Mouse (Mus musculus) midbrain, embryonic 15.5 days (tissue): ENCODE data around the gene Ndel1. TPM values are rescaled to one million over a fixed set of nuclear protein-coding genes. Genes with fewer than 3 reads are reported as not detected.

Source experiments
- ATAC-seq: fragments of 200-750 bp; cut with Nextera tagmentation; replicated peaks from 2 replicates; pipeline ENCODE4 v1.8.0; 2017; ENCODE audit warnings: moderate TSS enrichment
- H3K27ac ChIP-seq: fragments of 300-500 bp; sonication (generic); 2 replicates; pipeline ENCODE4 v1.5.1; 2015; ENCODE audit warnings: mild to moderate bottlenecking, inconsistent platforms
- H3K27me3 ChIP-seq: fragments of 300-500 bp; sonication (generic); replicated peaks from 2 replicates; pipeline ENCODE4 v1.6.1; 2015; ENCODE audit warnings: inconsistent platforms
- H3K36me3 ChIP-seq: fragments of 300-500 bp; sonication (generic); replicated peaks from 2 replicates; pipeline ENCODE4 v1.6.1; 2015; ENCODE audit warnings: inconsistent platforms
- H3K4me1 ChIP-seq: fragments of 300-500 bp; sonication (generic); 2 replicates; pipeline ENCODE4 v1.6.1; 2015; ENCODE audit warnings: inconsistent platforms
- H3K4me2 ChIP-seq: fragments of 300-500 bp; sonication (generic); 2 replicates; pipeline ENCODE4 v1.6.1; 2015; ENCODE audit warnings: inconsistent platforms, mild to moderate bottlenecking, moderate library complexity
- H3K4me3 ChIP-seq: fragments of 300-500 bp; sonication (generic); 2 replicates; pipeline ENCODE4 v1.5.1; 2015; ENCODE audit warnings: mild to moderate bottlenecking, inconsistent platforms
- H3K9ac ChIP-seq: fragments of 300-500 bp; sonication (generic); 2 replicates; pipeline ENCODE4 v1.6.1; 2015; ENCODE audit warnings: mild to moderate bottlenecking, inconsistent platforms
- H3K9me3 ChIP-seq: fragments of 300-500 bp; sonication (generic); 2 replicates; pipeline ENCODE4 v1.6.1; 2016; ENCODE audit warnings: inconsistent platforms
- WGBS: fragments of 180-500 bp; shearing (Covaris S2); methylation state at CpG from one replicate; pipeline ENCODE4 v1.1.7; 2015; ENCODE audit warnings: mixed read lengths; 5-methylcytosine and 5-hydroxymethylcytosine counted together
- polyA plus RNA-seq: library from polyadenylated mRNA; unstranded; fragments of >200 nt; fragmentation: Nextera tagmentation; extraction: Ambion mirVana; gene quantifications from 2 replicates; pipeline ENCODE4 v1.2.1, GENCODE M21; 2015

Ndel1 gene
- polyA plus RNA-seq, 1 experiment from 2014 or later, result 108 TPM

DNA sequence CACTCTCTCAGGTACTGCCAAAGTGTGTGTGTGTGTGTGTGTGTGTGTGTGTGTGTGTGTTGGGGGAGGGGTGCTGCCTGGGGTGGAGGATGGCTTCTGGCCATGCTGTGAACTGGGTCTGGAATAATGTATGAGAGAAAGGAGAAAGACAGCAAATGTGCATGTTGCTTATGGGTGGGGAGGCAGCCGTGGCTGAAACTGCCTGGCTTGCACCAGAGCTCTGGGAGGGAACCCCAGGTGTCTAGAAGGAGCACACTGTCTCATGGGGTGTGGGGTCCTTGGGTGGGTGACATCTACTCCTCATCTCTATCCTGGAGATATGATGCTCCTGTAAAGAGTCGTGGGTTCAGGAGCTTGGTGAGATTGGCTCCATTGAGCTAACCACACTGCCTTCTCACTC is 17.0 kb upstream of the Ndel1 start:
- Histone ChIP-seq H3K4me3 (no peak overlapping the region), H3K36me3 (no peaks in the 10 kb centered on the region), H3K4me2 (no peak overlapping the region), H3K4me1 (no peaks in the 10 kb centered on the region), H3K9me3 (no peaks in the 10 kb centered on the region), H3K27me3 (no peaks in the 10 kb centered on the region), H3K27ac (no peak overlapping the region), H3K9ac (no peak overlapping the region)
- 72% methylated on average over 2 of the region's 2 CpGs for WGBS
- no peak for ATAC-seq

DNA sequence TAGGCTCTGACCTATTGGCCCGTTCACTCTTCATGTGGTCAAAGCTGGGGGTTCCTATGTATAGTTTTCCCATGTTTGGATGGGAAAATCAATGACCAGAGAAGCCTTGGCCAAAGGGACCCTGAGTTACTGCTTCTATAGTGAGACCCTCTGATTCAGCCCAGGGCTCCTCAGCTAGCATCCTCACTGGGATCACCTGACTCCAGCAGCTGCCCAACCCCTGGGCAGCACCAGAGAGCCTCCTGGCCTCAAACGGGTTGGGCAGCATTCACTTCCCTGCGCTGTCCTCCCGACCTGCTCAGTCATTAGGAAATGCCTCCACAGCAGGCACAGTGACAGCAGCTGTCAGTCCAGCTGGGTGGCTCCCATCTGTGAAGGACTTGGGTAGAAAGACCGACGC is 16.6 kb upstream of the Ndel1 start, which contains the start of gene Rnf222:
Gene Rnf222, plus strand, starts transcription at position 301 of the 400 bp plus-strand sequence.
- H3K27me3 ChIP-seq, result no peaks in the 10 kb centered on the region
- no peak within 1 kb of the TSS for H3K4me2 ChIP-seq
- no peak within 1 kb of the TSS for H3K4me3 ChIP-seq
- H3K4me1 ChIP-seq, result no peaks in the 10 kb centered on the region
- no peaks in the 10 kb centered on the region for H3K9me3 ChIP-seq
- H3K9ac ChIP-seq, result no peak within 1 kb of the TSS
- 34% methylated on average over 6 of the region's 6 CpGs for WGBS
- ATAC-seq, result no peak
- H3K36me3 ChIP-seq, result no peaks in the 10 kb centered on the region
- H3K27ac ChIP-seq, result no peak within 1 kb of the TSS

DNA sequence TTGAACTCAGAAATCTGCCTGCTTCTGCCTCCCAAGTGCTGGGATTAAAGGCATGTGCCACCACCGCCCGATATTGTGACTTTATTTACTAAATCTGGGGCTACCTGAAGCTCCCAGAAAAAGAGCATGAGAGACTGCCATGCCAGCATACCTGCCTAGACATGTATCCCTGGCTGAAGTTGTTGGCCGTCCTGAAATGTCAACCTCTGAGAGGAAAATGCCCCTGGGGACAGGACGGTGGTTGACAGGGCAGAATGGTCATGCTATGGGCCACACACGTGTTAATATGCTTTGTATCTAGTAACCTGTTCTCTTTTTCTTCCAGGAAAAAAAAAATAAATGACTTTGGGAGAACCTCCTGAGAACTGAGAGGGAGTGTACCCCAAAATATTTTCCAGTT is 14.4 kb upstream of the Ndel1 start:
- no peak overlapping the region for H3K4me2 ChIP-seq
- H3K4me1 ChIP-seq, result no peaks in the 10 kb centered on the region
- ATAC-seq, result no peak
- H3K27me3 ChIP-seq, result no peaks in the 10 kb centered on the region
- no peaks in the 10 kb centered on the region for H3K9me3 ChIP-seq
- no peaks in the 10 kb centered on the region for H3K36me3 ChIP-seq
- H3K4me3 ChIP-seq, result no peak overlapping the region
- no peak overlapping the region for H3K27ac ChIP-seq
- WGBS, result 82% methylated on average over 5 of the region's 5 CpGs
- no peak overlapping the region for H3K9ac ChIP-seq

DNA sequence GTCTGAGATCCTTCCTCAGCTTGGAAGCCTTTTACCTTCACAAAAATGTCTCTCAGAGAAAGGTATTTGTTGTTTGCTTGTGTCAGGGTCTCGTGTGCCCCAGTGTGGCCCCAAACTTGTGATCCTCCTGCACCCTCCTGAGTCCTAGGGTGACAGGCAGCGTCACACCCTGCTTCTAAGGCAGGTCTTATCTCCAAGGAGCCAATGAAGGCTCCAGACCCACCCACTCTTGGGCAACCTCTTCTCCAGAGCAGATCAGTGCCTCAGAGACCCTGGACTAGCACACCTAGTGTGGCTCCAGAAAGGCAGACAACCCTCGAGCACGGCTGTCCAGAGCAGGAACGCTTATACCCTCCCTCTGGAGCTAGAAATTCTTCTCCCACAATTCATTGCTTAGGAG is 12.7 kb upstream of the Ndel1 start:
- Histone ChIP-seq H3K9ac (no peak overlapping the region), H3K4me3 (no peak overlapping the region), H3K4me1 (no peaks in the 10 kb centered on the region), H3K36me3 (no peaks in the 10 kb centered on the region), H3K9me3 (no peaks in the 10 kb centered on the region), H3K27ac (no peak overlapping the region), H3K27me3 (no peaks in the 10 kb centered on the region), H3K4me2 (no peak overlapping the region)
- WGBS, result 81% methylated on average over 5 of the region's 5 CpGs
- no peak for ATAC-seq

DNA sequence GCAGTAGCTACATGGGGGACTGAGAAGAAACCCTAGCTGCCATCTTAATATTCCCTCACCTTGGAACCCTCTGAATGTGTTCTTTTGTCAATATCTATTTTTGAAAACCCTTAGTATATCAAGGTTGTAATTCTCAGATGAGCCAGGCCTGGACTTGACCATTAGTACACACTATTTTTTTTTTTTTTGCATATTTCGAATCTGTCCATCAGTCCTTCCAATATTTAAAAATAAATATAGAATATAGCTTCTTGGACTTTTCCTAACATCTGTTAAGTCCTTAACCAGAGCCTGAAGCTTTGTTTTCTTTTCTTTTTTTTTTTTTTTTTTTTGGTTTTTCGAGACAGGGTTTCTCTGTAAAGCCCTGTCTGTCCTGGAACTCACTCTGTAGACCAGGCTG is 12.2 kb upstream of the Ndel1 start:
- H3K9me3 ChIP-seq, result no peaks in the 10 kb centered on the region
- no peak for ATAC-seq
- WGBS, result 75% methylated on average over 2 of the region's 2 CpGs

DNA sequence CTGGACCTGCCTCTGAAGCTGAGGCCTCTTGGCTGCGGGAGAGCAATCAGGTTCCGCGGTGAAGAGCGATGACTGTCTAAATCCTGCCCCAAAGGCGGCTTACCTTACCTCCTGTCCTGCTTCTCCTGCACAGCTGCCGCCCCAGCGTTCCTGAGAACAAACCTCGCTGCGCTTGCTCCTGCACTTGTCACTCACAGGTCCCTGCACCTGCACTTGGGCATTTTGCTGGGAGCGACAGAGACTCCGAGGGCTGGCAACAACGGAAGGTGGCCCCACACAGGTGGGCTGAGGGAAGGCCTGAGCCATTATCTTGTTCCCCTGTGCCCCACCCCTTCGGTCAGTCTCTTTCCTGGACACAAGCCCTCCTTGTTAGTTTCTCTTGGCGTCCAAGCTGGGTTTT is 10.4 kb upstream of the Ndel1 start:
- no peaks in the 10 kb centered on the region for H3K36me3 ChIP-seq
- no peaks in the 10 kb centered on the region for H3K27me3 ChIP-seq
- no peaks in the 10 kb centered on the region for H3K4me1 ChIP-seq
- ATAC-seq, result no peak
- no peak overlapping the region for H3K27ac ChIP-seq
- H3K9ac ChIP-seq, result no peak overlapping the region
- H3K9me3 ChIP-seq, result no peaks in the 10 kb centered on the region
- no peak overlapping the region for H3K4me2 ChIP-seq
- WGBS, result 24% methylated on average over 14 of the region's 14 CpGs
- no peak overlapping the region for H3K4me3 ChIP-seq

More for the DNA sequence above, 12.2 kb upstream of the Ndel1 start:
- no peaks in the 10 kb centered on the region for H3K4me1 ChIP-seq
- H3K36me3 ChIP-seq, result no peaks in the 10 kb centered on the region
- no peak overlapping the region for H3K9ac ChIP-seq
- no peak overlapping the region for H3K27ac ChIP-seq
- H3K27me3 ChIP-seq, result no peaks in the 10 kb centered on the region
- no peak overlapping the region for H3K4me3 ChIP-seq
- H3K4me2 ChIP-seq, result no peak overlapping the region

DNA sequence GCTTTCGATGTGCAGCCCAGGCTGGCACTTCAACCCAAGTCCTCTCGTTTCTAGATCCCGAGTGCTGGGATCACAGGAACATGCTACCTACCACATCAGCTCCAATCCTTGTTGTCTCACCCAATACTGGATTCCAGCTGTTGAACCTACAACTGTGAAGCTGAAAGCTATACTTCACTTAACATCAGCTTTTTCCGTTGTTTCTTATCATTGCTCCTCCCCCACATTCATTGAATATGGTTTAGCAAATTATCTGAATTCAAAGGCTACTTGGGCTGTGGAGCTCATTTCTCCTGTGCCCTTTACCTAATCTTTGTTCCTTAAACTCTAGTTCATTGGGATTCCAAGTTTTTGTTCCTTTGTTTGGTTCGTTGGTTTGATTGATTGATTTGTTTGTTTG is 7.2 kb upstream of the Ndel1 start:
- Histone ChIP-seq H3K4me3 (no peak overlapping the region), H3K36me3 (no peaks in the 10 kb centered on the region), H3K9ac (no peak overlapping the region), H3K4me2 (no peak overlapping the region), H3K27ac (no peak overlapping the region), H3K9me3 (no peaks in the 10 kb centered on the region), H3K4me1 (no peaks in the 10 kb centered on the region), H3K27me3 (no peaks in the 10 kb centered on the region)
- ATAC-seq, result no peak
- WGBS, result 91% methylated on average over 5 of the region's 5 CpGs

DNA sequence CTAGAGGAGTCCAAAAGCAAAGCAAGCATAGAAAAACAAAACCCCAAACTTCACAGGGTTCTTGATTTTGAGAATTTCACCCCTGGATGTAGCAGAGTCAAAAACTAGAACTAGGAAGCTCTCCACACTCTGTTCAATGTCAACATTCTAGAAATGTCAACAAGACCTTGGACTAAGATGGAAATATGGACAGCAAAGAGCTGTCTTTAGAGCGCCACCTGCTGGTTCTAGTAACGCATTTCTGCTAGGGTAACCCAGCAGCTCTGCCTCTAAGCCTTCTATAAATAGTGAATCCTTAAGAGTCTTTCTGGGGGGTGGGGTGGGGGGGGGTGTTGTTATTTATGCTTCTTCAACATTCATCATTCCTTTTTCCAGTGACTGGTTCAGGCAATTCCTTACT is 3.2 kb upstream of the Ndel1 start:
- no peak for ATAC-seq
- no peaks in the 10 kb centered on the region for H3K4me1 ChIP-seq
- H3K9me3 ChIP-seq, result no peaks in the 10 kb centered on the region
- H3K36me3 ChIP-seq, result no peaks in the 10 kb centered on the region
- H3K27ac ChIP-seq, result no peak overlapping the region
- WGBS, result 2% methylated on average over 2 of the region's 2 CpGs
- H3K4me2 ChIP-seq, result no peak overlapping the region
- H3K4me3 ChIP-seq, result no peak overlapping the region
- H3K9ac ChIP-seq, result no peak overlapping the region
- H3K27me3 ChIP-seq, result no peaks in the 10 kb centered on the region

DNA sequence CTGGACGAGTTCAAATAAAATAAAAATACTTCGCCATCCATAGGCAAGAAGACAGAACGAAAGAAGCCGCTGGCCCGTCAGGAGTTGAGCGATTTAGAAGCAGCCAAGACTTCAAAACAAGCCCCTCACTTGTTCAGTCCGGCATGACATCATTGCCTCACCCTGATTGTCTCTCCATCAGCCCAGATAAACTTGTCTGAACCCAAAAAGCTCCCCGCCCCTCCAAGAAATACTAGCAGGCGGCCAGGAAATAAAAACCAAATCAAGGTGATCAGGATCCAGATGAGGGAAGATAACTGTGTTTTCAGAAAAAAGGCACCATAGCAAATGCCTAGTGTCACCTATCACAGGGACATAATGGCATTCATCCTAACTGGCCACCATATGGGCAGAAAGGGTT is 381 bp downstream of the Ndel1 start:
- 92% methylated on average over 9 of the region's 9 CpGs for WGBS
- H3K4me3 ChIP-seq, result no peak overlapping the region

DNA sequence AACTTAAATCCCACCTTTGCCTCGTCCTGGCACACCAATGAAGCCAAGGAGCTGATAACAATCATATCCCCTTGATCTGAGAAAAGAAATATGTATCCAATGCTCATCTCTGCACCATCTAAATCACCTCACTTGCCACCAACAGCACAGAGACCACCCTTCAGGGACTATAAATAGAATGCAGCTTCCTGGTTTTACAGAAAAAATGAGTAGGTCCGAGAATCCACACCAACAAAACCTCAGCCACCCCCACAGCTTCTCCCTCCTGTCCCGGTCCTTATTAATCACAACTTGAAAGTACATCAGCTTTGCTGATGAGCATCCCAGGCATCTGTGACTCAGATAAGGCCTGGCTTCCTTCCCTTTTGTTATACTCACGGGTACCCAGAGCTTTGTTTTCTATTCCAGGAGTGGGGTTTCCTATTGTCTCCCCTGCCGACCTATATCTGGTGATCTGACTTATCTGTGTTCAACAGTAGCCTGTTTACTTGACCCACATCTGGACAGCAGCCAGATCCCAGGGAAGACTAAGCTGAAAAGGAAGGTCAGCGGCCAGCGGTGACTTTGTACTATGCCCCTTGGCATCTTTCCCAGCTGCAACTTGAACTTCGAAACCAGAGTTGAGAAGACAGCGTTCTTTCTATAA is 7.0 kb downstream of the Ndel1 start:
- H3K4me2 ChIP-seq, result no peak overlapping the region
- no peak overlapping the region for H3K27ac ChIP-seq
- H3K4me3 ChIP-seq, result no peak overlapping the region
- ATAC-seq, result no peak
- no peak overlapping the region for H3K9ac ChIP-seq
- no peaks in the 10 kb centered on the region for H3K27me3 ChIP-seq
- WGBS, result 52% methylated on average over 9 of the region's 9 CpGs
- H3K9me3 ChIP-seq, result no peaks in the 10 kb centered on the region
- H3K36me3 ChIP-seq, result no peaks in the 10 kb centered on the region
- H3K4me1 ChIP-seq, result no peaks in the 10 kb centered on the region

More for the DNA sequence above, 381 bp downstream of the Ndel1 start:
- H3K4me2 ChIP-seq, result no peak overlapping the region
- no peaks in the 10 kb centered on the region for H3K4me1 ChIP-seq
- no peaks in the 10 kb centered on the region for H3K27me3 ChIP-seq
- no peak overlapping the region for H3K9ac ChIP-seq
- H3K36me3 ChIP-seq, result no peaks in the 10 kb centered on the region
- ATAC-seq, result no peak
- H3K27ac ChIP-seq, result no peak overlapping the region
- H3K9me3 ChIP-seq, result no peaks in the 10 kb centered on the region

DNA sequence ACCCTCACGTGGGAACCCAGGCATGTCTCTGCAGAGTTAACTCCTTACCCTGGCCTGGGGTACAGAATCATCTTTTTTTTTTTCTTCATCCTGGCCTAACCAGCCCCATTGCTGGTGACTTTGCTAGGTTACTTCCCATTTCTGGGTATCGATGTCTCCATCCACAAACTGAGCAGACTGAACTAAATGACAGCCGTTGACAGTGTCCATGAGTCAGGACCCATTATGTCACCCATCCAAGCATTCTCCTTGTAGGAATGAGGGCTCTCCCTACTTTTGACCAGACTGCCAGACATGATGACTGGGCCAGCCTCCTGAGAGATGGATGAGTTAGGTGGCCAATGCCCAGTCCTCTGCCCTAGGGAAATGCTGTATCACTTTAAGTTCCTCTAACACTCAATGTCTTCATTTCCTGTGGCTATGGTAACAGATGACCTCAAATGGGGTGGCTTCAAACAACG is 8.0 kb downstream of the Ndel1 start:
- Histone ChIP-seq H3K36me3 (no peaks in the 10 kb centered on the region), H3K27me3 (no peaks in the 10 kb centered on the region), H3K27ac (no peak overlapping the region), H3K4me2 (no peak overlapping the region), H3K9me3 (no peaks in the 10 kb centered on the region), H3K4me1 (no peaks in the 10 kb centered on the region), H3K9ac (no peak overlapping the region), H3K4me3 (no peak overlapping the region)
- 84% methylated on average over 4 of the region's 4 CpGs for WGBS
- no peak for ATAC-seq

DNA sequence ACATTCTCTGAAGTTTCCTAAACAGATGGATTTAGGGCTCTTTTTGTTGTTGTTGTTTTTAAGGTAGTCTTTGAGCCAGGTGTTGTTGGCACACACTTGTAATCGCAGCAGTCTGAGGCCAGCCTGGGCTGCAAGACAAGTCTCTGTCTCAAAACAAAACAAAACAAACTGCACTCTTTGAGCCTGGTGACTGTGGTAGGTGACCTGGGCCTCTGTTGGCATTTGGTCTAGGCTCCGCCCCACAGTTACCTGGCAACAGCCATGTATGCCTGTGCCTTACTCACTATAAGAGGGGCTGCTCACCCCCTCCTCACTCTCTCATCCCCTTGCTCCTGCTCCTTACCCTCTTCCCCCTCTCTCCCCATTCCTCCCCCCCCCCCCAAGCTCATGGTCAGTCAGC is 9.4 kb downstream of the Ndel1 start:
- ATAC-seq, result no peak
- no peak overlapping the region for H3K4me3 ChIP-seq
- no peaks in the 10 kb centered on the region for H3K9me3 ChIP-seq
- no peak overlapping the region for H3K27ac ChIP-seq
- H3K4me1 ChIP-seq, result no peaks in the 10 kb centered on the region
- WGBS, result 73% methylated on average over 2 of the region's 2 CpGs
- no peaks in the 10 kb centered on the region for H3K27me3 ChIP-seq
- no peak overlapping the region for H3K4me2 ChIP-seq
- no peak overlapping the region for H3K9ac ChIP-seq
- H3K36me3 ChIP-seq, result no peaks in the 10 kb centered on the region

DNA sequence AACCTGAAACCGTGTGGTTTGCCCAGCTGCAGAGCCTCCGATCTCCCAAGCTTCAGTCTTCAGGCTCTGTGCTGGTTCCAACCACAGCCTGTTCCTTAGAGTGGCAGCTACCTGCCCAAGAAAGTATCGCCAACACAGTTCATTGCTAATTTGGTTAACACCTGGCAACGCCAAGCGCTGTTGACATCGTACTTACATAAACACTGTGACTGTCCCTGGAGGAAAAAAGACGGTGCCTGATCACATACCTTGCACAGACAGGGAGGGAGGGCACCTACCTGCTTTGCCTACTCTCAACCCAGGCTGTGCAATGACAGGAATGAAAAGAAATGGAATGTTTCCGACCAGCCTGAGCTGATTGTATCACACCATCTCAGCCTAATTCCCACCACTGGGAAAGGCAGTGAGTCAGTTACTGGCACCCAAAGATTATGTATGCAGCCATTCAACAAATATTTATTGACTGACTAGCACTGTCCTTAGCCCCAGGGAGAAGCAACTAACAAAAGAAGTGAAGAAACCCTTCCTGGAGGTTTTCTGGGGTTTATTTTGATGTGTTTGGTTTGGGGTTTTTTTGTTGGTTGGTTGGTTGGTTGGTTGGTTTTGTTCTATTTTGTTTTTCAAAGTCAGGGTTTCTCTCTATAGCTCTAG is 11.6 kb downstream of the Ndel1 start:
- no peak for ATAC-seq
- Histone ChIP-seq H3K4me1 (no peaks in the 10 kb centered on the region), H3K27ac (no peak overlapping the region), H3K4me3 (no peak overlapping the region), H3K9ac (no peak overlapping the region), H3K36me3 (no peaks in the 10 kb centered on the region), H3K27me3 (no peaks in the 10 kb centered on the region), H3K9me3 (no peaks in the 10 kb centered on the region), H3K4me2 (no peak overlapping the region)
- WGBS, result 84% methylated on average over 8 of the region's 8 CpGs
